Mouse (Mus musculus): Measurements from ENCODE around the gene Vkorc1l1. TPM values are rescaled to one million over a fixed set of nuclear protein-coding genes. Genes with fewer than 3 reads are reported as not detected.

Vkorc1l1 gene
- polyA plus RNA-seq, 1 experiment = 13.2 TPM

DNA sequence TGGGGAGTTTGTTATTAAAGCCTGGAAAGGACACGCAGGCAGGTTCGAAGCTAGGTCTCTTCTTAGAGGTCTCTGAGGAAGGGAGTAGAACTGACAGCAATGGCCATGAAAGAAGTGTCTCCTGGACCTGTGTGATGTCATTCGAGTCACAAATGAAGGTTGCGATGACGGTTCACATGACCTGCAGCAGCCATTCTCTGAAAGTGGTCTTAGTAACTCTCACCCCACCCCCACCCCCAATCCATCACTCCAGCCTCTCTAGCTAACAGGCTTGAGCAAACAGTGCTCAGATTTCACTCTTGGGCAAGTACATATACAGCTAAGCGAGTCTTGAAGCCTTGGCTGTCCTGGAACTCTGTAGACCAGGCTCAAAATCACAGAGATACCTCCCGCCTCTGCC, 61.5 kb downstream of the Vkorc1l1 start:
- H3K36me3 ChIP-seq (ENCODE audit: control insufficient read depth, insufficient read depth) = no peaks in the 10 kb centered on the region
- TF ChIP-seq POLR2AphosphoS2 (IDR thresholded peaks at IDR 0.05; ENCODE audit: insufficient read length, low read depth) = no peak
- TF ChIP-seq MYOD1 (IDR thresholded peaks at IDR 0.05; ENCODE audit: control insufficient read depth in 1 of 3, insufficient read length in 2 of 3, low read depth in 2 of 3) = no peak
- no peak for TF ChIP-seq USF1 (IDR thresholded peaks at IDR 0.05; ENCODE audit: low read depth)
- no peak for TF ChIP-seq MYOG (IDR thresholded peaks at IDR 0.05; ENCODE audit: control insufficient read depth in 1 of 3, insufficient read depth in 1 of 3, insufficient read length in 2 of 3, low read depth in 2 of 3)
- no peak for TF ChIP-seq SRF (IDR thresholded peaks at IDR 0.05; ENCODE audit: control insufficient read depth, insufficient read length, low read depth)
- TF ChIP-seq POLR2A (IDR thresholded peaks at IDR 0.05; ENCODE audit: insufficient read length, low read depth) = no peak
- TF ChIP-seq REST (IDR thresholded peaks at IDR 0.05; ENCODE audit: insufficient read depth, insufficient read length) = no peak
- no peak for TF ChIP-seq CEBPB (IDR thresholded peaks at IDR 0.05; ENCODE audit: insufficient read depth, poor library complexity, severe bottlenecking)
- TF ChIP-seq TCF3 (IDR thresholded peaks at IDR 0.05; ENCODE audit: insufficient read length, low read depth) = no peak
- TF ChIP-seq MAX (IDR thresholded peaks at IDR 0.05; ENCODE audit: low read depth) = no peak
- peak overlapping the region; percentile 18 for H3ac ChIP-seq (ENCODE audit: control insufficient read depth, insufficient read length)
- no peaks in the 10 kb centered on the region for H3K79me2 ChIP-seq (ENCODE audit: control insufficient read depth, insufficient read depth)
- no peaks in the 10 kb centered on the region for H3K27me3 ChIP-seq (ENCODE audit: control insufficient read depth, insufficient read depth, insufficient read length)
- peak overlapping the region; percentile 49 for H3K4me3 ChIP-seq
- H3K4me2 ChIP-seq (ENCODE audit: low read depth) = peak overlapping the region; percentile 74

DNA sequence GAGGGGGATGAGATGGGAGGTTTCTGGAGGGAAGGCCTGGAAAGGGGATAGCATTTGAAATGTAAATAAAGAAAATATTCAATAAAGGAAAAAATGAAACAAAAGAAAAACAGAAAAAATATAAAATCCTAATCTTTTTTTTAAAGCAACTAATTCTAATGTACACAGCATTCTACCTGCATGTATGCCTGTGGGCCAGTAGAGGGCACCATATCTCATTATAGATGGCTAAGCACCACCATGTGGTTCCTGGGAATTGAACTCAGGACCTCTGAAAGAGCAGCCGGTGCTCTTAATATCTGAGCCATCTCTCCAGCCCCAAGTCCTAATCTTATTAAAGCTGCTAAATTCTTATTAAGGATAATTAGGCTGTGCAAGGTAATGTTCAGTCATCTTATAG, 65.6 kb downstream of the Vkorc1l1 start:
- H3K4me2 ChIP-seq (ENCODE audit: low read depth) = no peak overlapping the region
- H3K36me3 ChIP-seq (ENCODE audit: control insufficient read depth, insufficient read depth) = no peaks in the 10 kb centered on the region
- H3K4me3 ChIP-seq = no peak overlapping the region
- no peaks in the 10 kb centered on the region for H3K27me3 ChIP-seq (ENCODE audit: control insufficient read depth, insufficient read depth, insufficient read length)
- no peak for TF ChIP-seq TCF3 (IDR thresholded peaks at IDR 0.05; ENCODE audit: insufficient read length, low read depth)
- TF ChIP-seq MYOD1 (IDR thresholded peaks at IDR 0.05; ENCODE audit: control insufficient read depth in 1 of 3, insufficient read length in 2 of 3, low read depth in 2 of 3) = no peak
- TF ChIP-seq MYOG (IDR thresholded peaks at IDR 0.05; ENCODE audit: control insufficient read depth in 1 of 3, insufficient read depth in 1 of 3, insufficient read length in 2 of 3, low read depth in 2 of 3) = no peak
- no peak for TF ChIP-seq SRF (IDR thresholded peaks at IDR 0.05; ENCODE audit: control insufficient read depth, insufficient read length, low read depth)
- TF ChIP-seq MAX (IDR thresholded peaks at IDR 0.05; ENCODE audit: low read depth) = no peak
- no peak for TF ChIP-seq POLR2A (IDR thresholded peaks at IDR 0.05; ENCODE audit: insufficient read length, low read depth)
- no peak for TF ChIP-seq USF1 (IDR thresholded peaks at IDR 0.05; ENCODE audit: low read depth)
- no peak for TF ChIP-seq E2F4 (IDR thresholded peaks at IDR 0.05; ENCODE audit: insufficient read depth)
- TF ChIP-seq CEBPB (IDR thresholded peaks at IDR 0.05; ENCODE audit: insufficient read depth, poor library complexity, severe bottlenecking) = no peak
- TF ChIP-seq POLR2AphosphoS2 (IDR thresholded peaks at IDR 0.05; ENCODE audit: insufficient read length, low read depth) = no peak
- no peak for TF ChIP-seq TCF12 (IDR thresholded peaks at IDR 0.05; ENCODE audit: insufficient read depth, poor library complexity, severe bottlenecking)
- TF ChIP-seq REST (IDR thresholded peaks at IDR 0.05; ENCODE audit: insufficient read depth, insufficient read length) = no peak
- H3ac ChIP-seq (ENCODE audit: control insufficient read depth, insufficient read length) = no peak overlapping the region
- no peaks in the 10 kb centered on the region for H3K79me2 ChIP-seq (ENCODE audit: control insufficient read depth, insufficient read depth)

DNA sequence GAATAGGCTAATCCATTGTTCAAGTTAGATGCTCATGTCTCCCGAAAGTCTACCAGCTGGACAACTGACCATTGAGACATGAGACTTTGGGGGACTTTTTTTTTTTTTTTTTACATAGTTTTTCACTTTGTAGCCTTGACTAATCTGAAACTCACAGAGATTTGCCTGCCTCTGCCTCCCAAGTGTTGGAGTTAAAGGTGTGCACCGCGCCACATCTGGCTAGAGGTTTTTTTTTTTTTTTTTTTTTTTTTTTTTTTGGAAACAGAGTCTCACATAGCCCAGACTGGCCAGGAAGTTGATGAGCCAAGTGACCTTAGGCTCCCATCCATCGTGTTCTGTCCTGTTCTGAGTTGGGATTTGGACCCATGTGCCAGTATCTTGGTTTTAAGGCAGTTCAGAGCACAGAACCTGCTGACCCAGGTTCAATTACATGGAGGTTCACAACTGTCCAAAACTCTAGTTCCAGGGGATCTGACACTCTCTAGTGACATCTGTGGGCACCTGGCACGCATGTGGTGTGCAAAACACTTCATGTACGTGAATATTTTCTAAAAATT, 66.3 kb downstream of the Vkorc1l1 start:
- no peak for TF ChIP-seq REST (IDR thresholded peaks at IDR 0.05; ENCODE audit: insufficient read depth, insufficient read length)
- TF ChIP-seq TCF12 (IDR thresholded peaks at IDR 0.05; ENCODE audit: insufficient read depth, poor library complexity, severe bottlenecking) = no peak
- no peak for TF ChIP-seq CEBPB (IDR thresholded peaks at IDR 0.05; ENCODE audit: insufficient read depth, poor library complexity, severe bottlenecking)
- no peak for TF ChIP-seq MAX (IDR thresholded peaks at IDR 0.05; ENCODE audit: low read depth)
- TF ChIP-seq MYOD1 (IDR thresholded peaks at IDR 0.05; ENCODE audit: control insufficient read depth in 1 of 3, insufficient read length in 2 of 3, low read depth in 2 of 3) = no peak
- no peak for TF ChIP-seq TCF3 (IDR thresholded peaks at IDR 0.05; ENCODE audit: insufficient read length, low read depth)
- TF ChIP-seq POLR2AphosphoS2 (IDR thresholded peaks at IDR 0.05; ENCODE audit: insufficient read length, low read depth) = no peak
- no peak for TF ChIP-seq SRF (IDR thresholded peaks at IDR 0.05; ENCODE audit: control insufficient read depth, insufficient read length, low read depth)
- no peak for TF ChIP-seq MYOG (IDR thresholded peaks at IDR 0.05; ENCODE audit: control insufficient read depth in 1 of 3, insufficient read depth in 1 of 3, insufficient read length in 2 of 3, low read depth in 2 of 3)
- no peak for TF ChIP-seq POLR2A (IDR thresholded peaks at IDR 0.05; ENCODE audit: insufficient read length, low read depth)
- Histone ChIP-seq H3ac (ENCODE audit: control insufficient read depth, insufficient read length) (no peak overlapping the region), H3K79me2 (ENCODE audit: control insufficient read depth, insufficient read depth) (no peaks in the 10 kb centered on the region), H3K4me3 (no peak overlapping the region), H3K36me3 (ENCODE audit: control insufficient read depth, insufficient read depth) (no peaks in the 10 kb centered on the region), H3K27me3 (ENCODE audit: control insufficient read depth, insufficient read depth, insufficient read length) (no peaks in the 10 kb centered on the region), H3K4me2 (ENCODE audit: low read depth) (no peak overlapping the region)

DNA sequence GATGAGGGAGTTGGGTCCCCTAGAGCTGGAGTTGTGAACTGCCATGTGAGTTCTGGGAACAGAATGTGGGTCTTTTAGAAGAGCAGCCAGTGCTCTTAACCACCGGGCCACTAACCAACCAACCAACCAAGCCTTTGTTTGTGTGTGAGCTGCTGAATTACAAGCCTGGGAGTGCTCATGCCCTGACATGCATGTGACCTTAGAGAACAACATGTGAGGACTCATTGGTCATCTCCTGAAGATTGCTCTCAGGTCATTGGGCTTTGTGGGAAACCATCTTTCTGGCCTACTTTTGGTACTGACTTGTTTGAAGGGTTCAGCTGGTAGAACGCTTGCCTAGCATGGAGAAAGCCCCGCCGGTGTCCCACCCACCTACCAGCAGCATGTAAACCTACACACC, 68.0 kb downstream of the Vkorc1l1 start:
- H3K4me3 ChIP-seq = no peak overlapping the region
- H3K36me3 ChIP-seq (ENCODE audit: control insufficient read depth, insufficient read depth) = peaks cover 2% of the 10 kb centered on the region
- TF ChIP-seq REST (IDR thresholded peaks at IDR 0.05; ENCODE audit: insufficient read depth, insufficient read length) (no peak), USF1 (IDR thresholded peaks at IDR 0.05; ENCODE audit: low read depth) (no peak), POLR2A (IDR thresholded peaks at IDR 0.05; ENCODE audit: insufficient read length, low read depth) (no peak), TCF12 (IDR thresholded peaks at IDR 0.05; ENCODE audit: insufficient read depth, poor library complexity, severe bottlenecking) (no peak), MAX (IDR thresholded peaks at IDR 0.05; ENCODE audit: low read depth) (no peak), TCF3 (IDR thresholded peaks at IDR 0.05; ENCODE audit: insufficient read length, low read depth) (no peak), MYOD1 (IDR thresholded peaks at IDR 0.05; ENCODE audit: control insufficient read depth in 1 of 3, insufficient read length in 2 of 3, low read depth in 2 of 3) (no peak), MYOG (IDR thresholded peaks at IDR 0.05; ENCODE audit: control insufficient read depth in 1 of 3, insufficient read depth in 1 of 3, insufficient read length in 2 of 3, low read depth in 2 of 3) (no peak), SRF (IDR thresholded peaks at IDR 0.05; ENCODE audit: control insufficient read depth, insufficient read length, low read depth) (no peak), POLR2AphosphoS2 (IDR thresholded peaks at IDR 0.05; ENCODE audit: insufficient read length, low read depth) (no peak)
- H3ac ChIP-seq (ENCODE audit: control insufficient read depth, insufficient read length) = no peak overlapping the region
- no peaks in the 10 kb centered on the region for H3K79me2 ChIP-seq (ENCODE audit: control insufficient read depth, insufficient read depth)
- no peaks in the 10 kb centered on the region for H3K27me3 ChIP-seq (ENCODE audit: control insufficient read depth, insufficient read depth, insufficient read length)
- H3K4me2 ChIP-seq (ENCODE audit: low read depth) = no peak overlapping the region
